In genomic region chr12:56241735-56242134, GRCm38 (mm10) we compare ENCODE assay signal across 8 mouse cellular contexts.
DNase-seq lines count a peak whose midpoint lies in the region; ATAC-seq and TF ChIP-seq lines count a peak whose summit lies in the region.

No protein-coding gene starts in this region.

- H3K36me3 ChIP-seq in forebrain, postnatal 0 days (ENCODE audit: insufficient read depth) = no peaks in the 10 kb centered on the region
- no peaks in the 10 kb centered on the region for H3K36me3 ChIP-seq in forebrain, embryonic 12.5 days (replicated peaks)
- no peaks in the 10 kb centered on the region for H3K36me3 ChIP-seq in lung, embryonic 15.5 days

- no peak for ATAC-seq in forebrain, postnatal 0 days
- no peak for ATAC-seq in forebrain, embryonic 12.5 days (ENCODE audit: low FRiP score)
- no peak for ATAC-seq in lung, embryonic 15.5 days (ENCODE audit: borderline replicate concordance, extremely low read depth, low FRiP score, low TSS enrichment)

- WGBS in forebrain, postnatal 0 days = 22% methylated on average over 5 of the region's 5 CpGs
- WGBS in forebrain, embryonic 12.5 days = 21% methylated on average over 5 of the region's 5 CpGs
- WGBS in lung, embryonic 15.5 days = 34% methylated on average over 5 of the region's 5 CpGs

- H3K27me3 ChIP-seq in forebrain, postnatal 0 days (ENCODE audit: insufficient read depth, low read length) = no peaks in the 10 kb centered on the region
- H3K27me3 ChIP-seq in forebrain, embryonic 12.5 days = no peaks in the 10 kb centered on the region; the same call in 1 of the 2 replicates
- H3K27me3 ChIP-seq in lung, embryonic 15.5 days = no peaks in the 10 kb centered on the region

- TF ChIP-seq CTCF in forebrain, postnatal 0 days (IDR thresholded peaks at IDR 0.05; ENCODE audit: low read depth) = peak; percentile 54

- H3K4me3 ChIP-seq in forebrain, postnatal 0 days (ENCODE audit: low read depth, low read length) = no peak overlapping the region
- H3K4me3 ChIP-seq in forebrain, embryonic 12.5 days (replicated peaks) = no peak overlapping the region
- no peak overlapping the region for H3K4me3 ChIP-seq in lung, embryonic 15.5 days

- DNase-seq in forebrain, postnatal 0 days = no peak
- DNase-seq in thymus, postnatal 0 days (ENCODE audit: low spot score) = peak; percentile 27
- DNase-seq in thymus, postnatal 10 days (ENCODE audit: low spot score in 2 of 2) = no peak
- peak; percentile 28 to 47 for DNase-seq in cerebellum, postnatal 14 days
- DNase-seq in kidney, postnatal 14 days = peak; percentile 42
- DNase-seq in urinary bladder, postnatal 36 days (ENCODE audit: low spot score in 2 of 2) = peak; percentile 18 to 30

- H3K27ac ChIP-seq in forebrain, postnatal 0 days (ENCODE audit: low read depth, low read length) = no peak overlapping the region
- no peak overlapping the region for H3K27ac ChIP-seq in forebrain, embryonic 12.5 days
- peak overlapping the region; percentile 85 for H3K27ac ChIP-seq in lung, embryonic 15.5 days

- H3K9me3 ChIP-seq in forebrain, postnatal 0 days (ENCODE audit: low read length) = no peaks in the 10 kb centered on the region
- H3K9me3 ChIP-seq in forebrain, embryonic 12.5 days = no peaks in the 10 kb centered on the region
- no peaks in the 10 kb centered on the region for H3K9me3 ChIP-seq in lung, embryonic 15.5 days

- no peak overlapping the region for H3K4me2 ChIP-seq in forebrain, postnatal 0 days (ENCODE audit: low read depth)
- H3K4me2 ChIP-seq in forebrain, embryonic 12.5 days = no peak overlapping the region
- no peak overlapping the region for H3K4me2 ChIP-seq in lung, embryonic 15.5 days

- H3K9ac ChIP-seq in forebrain, postnatal 0 days = no peak overlapping the region
- no peak overlapping the region for H3K9ac ChIP-seq in forebrain, embryonic 12.5 days
- no peak overlapping the region for H3K9ac ChIP-seq in lung, embryonic 15.5 days

- no peaks in the 10 kb centered on the region for H3K4me1 ChIP-seq in forebrain, postnatal 0 days (ENCODE audit: insufficient read depth)
- no peaks in the 10 kb centered on the region for H3K4me1 ChIP-seq in forebrain, embryonic 12.5 days
- H3K4me1 ChIP-seq in lung, embryonic 15.5 days = no peaks in the 10 kb centered on the region

Comparison
In these comparisons a context has a peak if more than half of its experiments do, and no peak if none do; other contexts are left out.
1. DNase-seq: peak in thymus, postnatal 0 days (single experiment), cerebellum, postnatal 14 days (2 of 2), kidney, postnatal 14 days (single experiment) and urinary bladder, postnatal 36 days (2 of 2); none in forebrain, postnatal 0 days (single experiment) and thymus, postnatal 10 days (0 of 2).